Mouse (Mus musculus) left cerebral cortex, adult 11 months (tissue): ENCODE data around the gene Galns.

Experiments used
- DNase-seq: peaks from one replicate; pipeline ENCODE4 v3.0.0; 2022; ENCODE audit warnings: low spot score

Gene Galns

DNA sequence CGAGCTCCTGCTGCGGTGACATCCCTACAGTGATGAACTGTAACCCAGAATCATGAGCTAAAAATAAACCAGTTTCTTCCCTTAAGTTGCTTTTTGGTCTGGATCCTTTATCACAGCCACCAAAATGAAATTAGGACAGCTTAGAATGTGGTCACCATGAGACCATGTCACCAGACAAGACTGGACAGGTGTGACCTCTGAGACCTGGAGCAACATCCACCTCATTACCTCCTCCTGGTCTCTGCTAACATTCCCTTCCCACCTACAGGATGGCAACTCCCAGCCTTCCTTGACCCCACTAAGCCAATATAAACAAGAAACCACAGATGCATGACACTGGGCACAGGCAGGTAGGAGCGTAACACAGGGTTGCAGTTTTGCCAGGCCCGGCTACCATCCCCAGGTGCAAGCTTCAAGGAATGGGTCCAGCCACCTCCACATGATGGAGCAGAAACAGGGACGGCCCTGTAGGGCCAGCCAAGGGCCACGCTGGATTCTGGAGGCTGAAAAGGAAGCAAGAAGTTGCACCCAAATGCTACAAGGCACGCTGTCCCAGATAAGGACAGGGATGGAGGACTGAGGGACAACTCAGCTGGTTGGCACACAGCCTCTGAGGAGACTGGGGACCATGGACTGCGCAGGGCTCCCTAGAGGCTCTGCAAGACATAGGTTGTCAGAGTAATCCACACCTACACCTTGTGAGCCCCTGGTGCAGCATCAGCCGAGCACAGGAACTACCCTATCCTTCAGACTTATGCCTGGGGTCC, 72.8 kb downstream of the Galns start:
- DNase-seq, result no peak

DNA sequence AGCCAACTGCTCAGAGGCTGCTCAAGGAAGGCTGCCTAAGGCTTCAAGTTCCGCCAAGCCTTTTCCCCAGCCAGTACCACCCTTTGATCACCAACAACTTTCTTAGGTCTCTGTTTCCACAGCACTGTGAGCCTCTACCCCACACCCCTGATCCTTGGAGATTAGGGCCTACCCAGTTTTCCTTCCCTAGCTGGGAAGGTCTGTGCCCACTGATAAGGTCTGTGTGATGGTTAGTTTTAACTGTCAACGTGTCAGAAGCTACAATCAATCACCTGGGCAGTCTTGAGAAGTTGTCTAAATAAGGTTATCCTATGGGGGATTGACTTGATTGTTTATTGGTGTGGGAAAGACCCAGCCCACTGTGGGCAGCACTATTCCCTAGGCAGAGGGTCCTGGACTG, 73.5 kb downstream of the Galns start:
- no peak for DNase-seq

GRCm38 (mm10) chr8:122537033-122537432, 74.2 kb downstream of the Galns start:
- DNase-seq, result no peak

GRCm38 (mm10) chr8:122531312-122531711, 80.0 kb downstream of the Galns start:
- DNase-seq, result no peak

DNA sequence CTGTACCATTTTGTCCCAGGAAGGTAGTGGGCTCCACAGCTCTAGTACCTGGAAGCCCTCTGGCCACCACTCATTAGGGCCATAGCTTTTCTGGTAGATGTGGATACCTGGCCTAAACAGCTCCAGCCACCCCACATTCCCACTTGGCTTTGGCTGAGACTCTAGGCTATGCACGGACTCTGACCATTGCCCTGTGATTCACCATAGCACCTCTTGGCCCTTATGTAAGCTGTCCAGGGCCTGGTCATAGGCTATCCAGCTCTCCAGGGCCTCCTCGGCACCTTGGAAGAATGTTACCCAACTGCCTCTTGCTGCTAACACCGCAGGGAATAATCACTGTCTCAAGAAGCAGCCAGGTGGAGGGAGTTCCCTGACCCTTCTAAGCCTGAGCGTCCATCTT, 82.1 kb downstream of the Galns start:
- DNase-seq, result no peak
